Mouse (Mus musculus) embryonic fibroblast, embryonic 13.5 days (primary cell): ENCODE results near the gene Dhdh. TPM values are rescaled to one million over a fixed set of nuclear protein-coding genes. Genes with fewer than 3 reads are reported as not detected.
A peak's percentile ranks its signal among the peaks of the same experiment; 100 is the strongest.

Experiments used
- H3K27ac ChIP-seq: 2 replicates; pipeline ENCODE4 v1.5.1; 2012; ENCODE audit warnings: low read length, control low read depth, inconsistent platforms; ENCODE audit not compliant: insufficient read depth
- H3K4me1 ChIP-seq: 2 replicates; pipeline ENCODE4 v1.6.1; 2011; ENCODE audit warnings: low read length; ENCODE audit not compliant: control insufficient read depth, insufficient read depth
- H3K4me3 ChIP-seq: 2 replicates; pipeline ENCODE4 v1.5.1; 2011; ENCODE audit warnings: mild to moderate bottlenecking, control low read depth, low read length; ENCODE audit not compliant: insufficient read depth
- CTCF ChIP-seq: IDR thresholded peaks from 2 replicates; pipeline ENCODE4 v1.5.1; 2011; ENCODE audit warnings: mild to moderate bottlenecking, control low read depth, low read length, moderate library complexity, borderline replicate concordance; ENCODE audit not compliant: insufficient read depth
- POLR2A ChIP-seq: IDR thresholded peaks from 2 replicates; pipeline ENCODE4 v1.6.1; 2011; ENCODE audit warnings: low read depth, mild to moderate bottlenecking, control low read depth, low read length, moderate library complexity
- polyA plus RNA-seq: library from polyadenylated mRNA; stranded (reverse); fragments of >200 nt; gene quantifications from 2 replicates; pipeline ENCODE4 v1.2.4, GENCODE M21; 2011; ENCODE audit warnings: low read depth; ENCODE audit not compliant: missing spikeins, insufficient read length

Gene Dhdh
- polyA plus RNA-seq, 1 experiment = 1.2 TPM

DNA sequence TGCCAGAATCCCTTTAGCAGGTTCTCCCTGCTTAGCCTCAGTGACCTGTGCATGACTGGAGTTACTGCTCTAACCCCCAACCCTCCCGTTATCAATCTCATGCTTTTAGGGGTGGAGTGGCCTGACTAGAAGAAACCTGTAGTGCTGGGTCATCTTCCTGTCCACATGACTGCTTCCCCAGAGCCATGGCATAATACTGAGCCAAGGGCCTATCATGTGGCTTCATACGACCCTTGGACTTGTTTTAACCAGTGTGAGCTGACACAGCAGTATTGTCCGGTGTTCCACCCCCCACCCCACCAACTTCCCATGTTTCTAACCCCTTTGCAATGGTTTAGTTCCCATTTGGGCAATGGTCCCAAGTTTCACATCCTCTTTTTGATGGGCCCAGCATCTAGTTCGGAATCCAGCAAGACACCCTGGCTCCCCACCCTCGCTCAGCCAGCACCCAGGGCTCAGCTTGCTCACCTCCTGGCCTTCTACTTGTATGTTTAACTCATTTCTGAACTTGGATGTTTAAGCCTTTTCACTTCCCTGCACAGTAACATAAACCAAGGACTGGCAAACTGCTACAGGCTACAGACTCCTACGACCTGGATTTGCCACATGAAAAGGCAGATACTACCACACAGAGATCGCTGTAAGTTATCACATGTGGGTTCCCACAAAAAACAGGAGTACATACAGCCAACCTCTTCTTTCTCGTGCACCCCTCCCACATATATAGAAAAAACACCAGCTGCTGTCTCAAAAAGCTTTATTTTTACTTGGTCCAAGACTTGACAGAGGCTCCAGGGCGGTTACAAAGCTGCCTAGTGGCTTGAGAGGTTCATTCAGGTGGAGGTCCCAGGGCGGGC, 31.2 kb downstream of the Dhdh start:
- H3K4me3 ChIP-seq = peak overlapping the region; percentile 67
- peak overlapping the region; percentile 73 for H3K27ac ChIP-seq
- peaks cover 5% of the 10 kb centered on the region; the same call in 1 of the 2 replicates for H3K4me1 ChIP-seq
- TF ChIP-seq POLR2A (peak; percentile 85), CTCF (no peak)

DNA sequence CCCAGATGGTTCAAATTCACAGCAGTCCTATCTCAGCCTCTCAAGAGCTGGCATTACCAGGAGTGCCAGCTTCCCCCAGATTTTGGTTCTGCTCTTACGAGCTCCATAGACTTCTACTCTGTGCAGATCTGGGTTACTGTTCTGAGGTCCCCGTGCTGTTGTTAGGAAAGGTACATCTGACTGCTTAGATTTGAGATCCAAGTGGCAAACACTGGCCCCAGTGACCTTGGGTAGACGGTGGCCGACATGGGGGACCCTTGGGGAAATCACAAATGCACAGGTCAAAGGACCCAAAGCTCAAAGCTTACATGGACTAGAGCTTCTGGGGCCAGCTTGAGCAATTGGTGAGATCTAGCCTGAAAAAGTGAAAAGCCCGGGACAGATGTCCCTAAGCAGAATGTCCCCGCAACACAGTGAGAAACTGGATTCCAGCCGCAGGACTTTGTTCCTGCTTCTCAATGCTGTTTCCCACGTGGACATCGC, 31.8 kb downstream of the Dhdh start:
- Histone ChIP-seq H3K27ac (peak overlapping the region; percentile 73), H3K4me1 (peaks cover 5% of the 10 kb centered on the region; the same call in 1 of the 2 replicates), H3K4me3 (peak overlapping the region; percentile 67)
- no peak for TF ChIP-seq CTCF
- TF ChIP-seq POLR2A = no peak; the same call in 1 of the 2 replicates

DNA sequence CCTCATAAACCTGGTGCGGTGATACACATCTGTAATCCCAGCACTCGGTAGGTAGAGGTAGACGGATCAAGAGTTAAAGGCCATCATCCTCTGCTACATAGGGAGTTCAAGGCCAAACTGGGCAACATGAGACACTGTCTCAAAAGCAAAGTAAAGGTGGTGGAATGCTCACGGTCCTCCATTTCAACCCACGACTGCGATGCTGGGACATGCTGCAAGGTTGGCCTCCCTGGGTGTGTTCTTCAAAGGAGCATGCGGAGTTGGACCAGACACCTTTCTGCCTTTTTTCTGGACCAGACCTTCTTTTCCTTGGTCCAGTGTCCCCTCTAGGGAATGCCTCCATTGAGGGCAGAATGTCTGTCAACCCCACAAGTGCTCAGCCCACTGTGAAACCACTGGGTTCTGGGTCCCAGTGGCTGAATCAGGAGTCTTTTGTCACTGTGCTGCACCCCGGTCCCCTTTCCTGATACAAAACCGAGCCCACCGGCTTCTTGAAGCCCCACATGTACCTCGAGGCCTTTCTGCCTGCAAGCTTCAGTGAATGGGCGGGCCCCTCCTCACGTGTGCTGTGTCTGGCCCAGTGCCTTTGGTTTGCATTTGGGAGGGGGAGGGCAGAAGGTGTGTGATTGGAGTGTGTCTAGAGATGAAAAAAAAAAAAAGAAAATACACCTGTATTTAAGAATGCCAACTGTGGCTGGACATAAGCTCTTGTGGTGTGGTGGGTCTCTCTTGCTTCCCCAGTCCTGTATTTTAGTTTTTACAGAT, 32.5 kb downstream of the Dhdh start:
- Histone ChIP-seq H3K27ac (no peak overlapping the region), H3K4me3 (no peak overlapping the region), H3K4me1 (peaks cover 5% of the 10 kb centered on the region; the same call in 1 of the 2 replicates)
- TF ChIP-seq POLR2A = peak; percentile 2; the same call in 1 of the 2 replicates
- no peak for TF ChIP-seq CTCF

DNA sequence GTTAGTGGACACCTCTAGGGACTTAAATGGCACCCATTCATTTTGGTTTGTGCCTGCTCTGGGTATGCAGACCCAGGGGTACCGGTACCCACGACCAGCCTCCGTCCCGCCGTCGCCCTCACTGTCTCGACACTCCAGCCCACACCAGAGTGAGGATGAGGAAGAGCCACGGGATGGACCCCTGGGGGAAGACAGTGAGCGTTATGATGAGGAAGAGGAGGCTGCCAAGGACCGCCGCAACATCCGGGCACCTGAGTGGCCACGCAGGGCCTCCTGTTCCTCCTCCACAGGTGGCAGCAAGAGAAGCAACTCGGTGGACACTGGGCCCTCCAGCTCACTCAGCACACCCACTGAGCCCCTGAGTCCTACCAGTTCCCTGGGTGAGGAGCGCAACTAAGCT, 33.6 kb downstream of the Dhdh start:
- TF ChIP-seq POLR2A (no peak), CTCF (no peak)
- H3K4me3 ChIP-seq = no peak overlapping the region
- H3K4me1 ChIP-seq = no peaks in the 10 kb centered on the region
- no peak overlapping the region for H3K27ac ChIP-seq

- TF ChIP-seq POLR2A = no peak
- TF ChIP-seq CTCF = peak; percentile 41
- no peak overlapping the region for H3K27ac ChIP-seq
- H3K4me3 ChIP-seq = no peak overlapping the region
- no peaks in the 10 kb centered on the region for H3K4me1 ChIP-seq
These were observed 37.1 kb downstream of the Dhdh start for GRCm38 (mm10) chr7:45451344-45451982.

- Histone ChIP-seq H3K4me3 (no peak overlapping the region), H3K4me1 (no peaks in the 10 kb centered on the region), H3K27ac (no peak overlapping the region)
- no peak for TF ChIP-seq POLR2A
- TF ChIP-seq CTCF = no peak
These were observed 38.6 kb downstream of the Dhdh start for GRCm38 (mm10) chr7:45449974-45450373.

GRCm38 (mm10) chr7:45447325-45447990, 41.1 kb downstream of the Dhdh start:
- TF ChIP-seq CTCF = peak; percentile 26; the same call in 1 of the 2 replicates
- TF ChIP-seq POLR2A = no peak
- H3K4me1 ChIP-seq = no peaks in the 10 kb centered on the region
- no peak overlapping the region for H3K4me3 ChIP-seq
- no peak overlapping the region for H3K27ac ChIP-seq

GRCm38 (mm10) chr7:45446589-45446988, 42.0 kb downstream of the Dhdh start:
- H3K27ac ChIP-seq = no peak overlapping the region
- no peak overlapping the region for H3K4me3 ChIP-seq
- TF ChIP-seq CTCF (no peak), POLR2A (no peak)
- no peaks in the 10 kb centered on the region for H3K4me1 ChIP-seq

GRCm38 (mm10) chr7:45443526-45444420, 44.8 kb downstream of the Dhdh start:
- H3K27ac ChIP-seq = no peak overlapping the region
- H3K4me1 ChIP-seq = no peaks in the 10 kb centered on the region
- no peak overlapping the region for H3K4me3 ChIP-seq
- TF ChIP-seq CTCF (no peak), POLR2A (no peak)
